Mouse (Mus musculus): ENCODE results near the gene Xndc1. TPM values are rescaled to one million over a fixed set of nuclear protein-coding genes. Genes with fewer than 3 reads are reported as not detected.

Xndc1 gene
- polyA plus RNA-seq, 1 experiment from 2014 or later: 21.6 TPM

GRCm38 (mm10) chr7:102099760-102100661 lies 34.7 kb downstream of the Xndc1 start:
- Histone ChIP-seq H3K36me3 (ENCODE audit: control insufficient read depth, insufficient read depth) (no peaks in the 10 kb centered on the region), H3K27me3 (ENCODE audit: control insufficient read depth, insufficient read depth, low read length) (no peaks in the 10 kb centered on the region), H3K27ac (ENCODE audit: low read length) (0 out of 2 replicates have a peak overlapping the region, but pooled peaks have one; percentile 25), H3K4me3 (ENCODE audit: low read length) (peak overlapping the region; percentile 30), H3K4me1 (ENCODE audit: control insufficient read depth, insufficient read depth, low read length) (peaks cover 17% of the 10 kb centered on the region), H3K9me3 (replicated peaks; ENCODE audit: control insufficient read depth, low read length) (no peaks in the 10 kb centered on the region), H3K4me2 (ENCODE audit: low read depth, low read length) (peak overlapping the region; percentile 60), H3K9ac (ENCODE audit: low read length) (peak overlapping the region; percentile 11)
- peak; percentile 55 for ATAC-seq (replicated peaks; ENCODE audit: extremely low read depth, insufficient read depth, low FRiP score)
- 6% methylated on average over 30 of the region's 30 CpGs for WGBS

- H3K27me3 ChIP-seq (ENCODE audit: control insufficient read depth, insufficient read depth, low read length): no peaks in the 10 kb centered on the region
- H3K9me3 ChIP-seq (replicated peaks; ENCODE audit: control insufficient read depth, low read length): no peaks in the 10 kb centered on the region
- peaks cover 17% of the 10 kb centered on the region for H3K4me1 ChIP-seq (ENCODE audit: control insufficient read depth, insufficient read depth, low read length)
- no peak overlapping the region for H3K4me2 ChIP-seq (ENCODE audit: low read depth, low read length)
- 0 out of 2 replicates have a peak overlapping the region, but pooled peaks have one; percentile 25 for H3K27ac ChIP-seq (ENCODE audit: low read length)
- peak overlapping the region; percentile 21; the same call in 1 of the 2 replicates for H3K9ac ChIP-seq (ENCODE audit: low read length)
- WGBS: 69% methylated on average over 5 of the region's 5 CpGs
- no peak overlapping the region for H3K4me3 ChIP-seq (ENCODE audit: low read length)
- no peak for ATAC-seq (replicated peaks; ENCODE audit: extremely low read depth, insufficient read depth, low FRiP score)
- H3K36me3 ChIP-seq (ENCODE audit: control insufficient read depth, insufficient read depth): no peaks in the 10 kb centered on the region
These were observed 35.6 kb downstream of the Xndc1 start for GRCm38 (mm10) chr7:102100868-102101267.

DNA sequence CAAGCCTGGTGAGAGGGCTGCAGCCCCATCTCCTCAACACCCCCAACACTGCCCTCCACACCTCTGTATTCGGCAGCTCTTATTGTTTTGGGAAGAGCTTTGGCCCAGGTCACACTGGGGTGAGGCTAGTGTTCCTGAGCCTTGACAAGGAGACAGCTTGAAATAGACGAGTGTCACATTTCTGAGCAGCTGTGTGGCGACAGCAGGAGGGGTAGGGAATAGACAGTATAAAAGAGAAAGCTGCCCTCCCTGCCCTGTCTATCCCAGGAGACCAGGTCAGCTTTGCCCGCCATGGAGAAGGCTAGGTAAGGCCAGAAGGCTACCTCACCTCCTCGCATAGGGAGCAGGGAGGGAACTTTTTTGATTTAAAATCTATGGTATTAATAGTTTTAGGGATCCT lies 36.2 kb downstream of the Xndc1 start, which contains the start of gene Art1:
Gene Art1 (plus strand): TSS at position 257 of the 400 bp plus-strand sequence.
- Histone ChIP-seq H3K9ac (ENCODE audit: low read length) (peak within 1 kb of the TSS; percentile 21; the same call in 1 of the 2 replicates), H3K36me3 (ENCODE audit: control insufficient read depth, insufficient read depth) (no peaks in the 10 kb centered on the region), H3K4me1 (ENCODE audit: control insufficient read depth, insufficient read depth, low read length) (peaks cover 17% of the 10 kb centered on the region), H3K27ac (ENCODE audit: low read length) (0 out of 2 replicates have a peak within 1 kb of the TSS, but pooled peaks have one; percentile 25), H3K4me3 (ENCODE audit: low read length) (no peak within 1 kb of the TSS), H3K4me2 (ENCODE audit: low read depth, low read length) (peak within 1 kb of the TSS; percentile 60), H3K9me3 (replicated peaks; ENCODE audit: control insufficient read depth, low read length) (no peaks in the 10 kb centered on the region), H3K27me3 (ENCODE audit: control insufficient read depth, insufficient read depth, low read length) (no peaks in the 10 kb centered on the region)
- WGBS: 52% methylated on average over 5 of the region's 5 CpGs
- no peak for ATAC-seq (replicated peaks; ENCODE audit: extremely low read depth, insufficient read depth, low FRiP score)

GRCm38 (mm10) chr7:102102241-102102640 lies 36.9 kb downstream of the Xndc1 start:
- H3K27me3 ChIP-seq (ENCODE audit: control insufficient read depth, insufficient read depth, low read length): no peaks in the 10 kb centered on the region
- H3K4me3 ChIP-seq (ENCODE audit: low read length): no peak overlapping the region
- no peak overlapping the region for H3K4me2 ChIP-seq (ENCODE audit: low read depth, low read length)
- no peak overlapping the region for H3K9ac ChIP-seq (ENCODE audit: low read length)
- no peaks in the 10 kb centered on the region for H3K36me3 ChIP-seq (ENCODE audit: control insufficient read depth, insufficient read depth)
- H3K27ac ChIP-seq (ENCODE audit: low read length): no peak overlapping the region
- WGBS: 50% methylated on average over 8 of the region's 8 CpGs
- ATAC-seq (replicated peaks; ENCODE audit: extremely low read depth, insufficient read depth, low FRiP score): no peak
- no peaks in the 10 kb centered on the region for H3K9me3 ChIP-seq (replicated peaks; ENCODE audit: control insufficient read depth, low read length)
- peaks cover 22% of the 10 kb centered on the region for H3K4me1 ChIP-seq (ENCODE audit: control insufficient read depth, insufficient read depth, low read length)

DNA sequence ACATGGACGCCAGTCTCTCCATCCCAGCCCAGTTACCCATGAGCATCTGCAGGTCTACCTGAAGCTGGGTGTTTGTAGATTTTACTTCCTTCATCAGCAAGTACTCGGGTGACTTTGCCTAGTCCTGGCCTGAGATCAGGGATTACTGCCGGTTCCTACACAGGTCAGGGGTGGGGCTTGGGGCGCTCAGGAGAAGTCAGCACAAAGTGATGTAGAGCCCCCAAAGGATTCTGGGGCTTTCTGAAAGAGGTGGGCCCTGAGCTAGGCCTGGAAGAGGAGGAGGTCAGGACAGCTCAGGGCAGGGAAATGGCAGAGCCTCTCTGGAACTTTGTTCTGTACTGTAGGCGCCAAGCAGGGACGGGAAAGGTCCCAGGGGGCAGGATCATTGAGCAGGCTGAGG lies 37.4 kb downstream of the Xndc1 start:
- H3K9ac ChIP-seq (ENCODE audit: low read length): no peak overlapping the region
- H3K36me3 ChIP-seq (ENCODE audit: control insufficient read depth, insufficient read depth): no peaks in the 10 kb centered on the region
- H3K4me3 ChIP-seq (ENCODE audit: low read length): no peak overlapping the region
- no peak for ATAC-seq (replicated peaks; ENCODE audit: extremely low read depth, insufficient read depth, low FRiP score)
- H3K9me3 ChIP-seq (replicated peaks; ENCODE audit: control insufficient read depth, low read length): no peaks in the 10 kb centered on the region
- WGBS: 51% methylated on average over 6 of the region's 6 CpGs
- no peak overlapping the region for H3K4me2 ChIP-seq (ENCODE audit: low read depth, low read length)
- peaks cover 22% of the 10 kb centered on the region for H3K4me1 ChIP-seq (ENCODE audit: control insufficient read depth, insufficient read depth, low read length)
- H3K27me3 ChIP-seq (ENCODE audit: control insufficient read depth, insufficient read depth, low read length): no peaks in the 10 kb centered on the region
- H3K27ac ChIP-seq (ENCODE audit: low read length): no peak overlapping the region

- H3K9me3 ChIP-seq (replicated peaks; ENCODE audit: control insufficient read depth, low read length): no peaks in the 10 kb centered on the region
- no peak for ATAC-seq (replicated peaks; ENCODE audit: extremely low read depth, insufficient read depth, low FRiP score)
- no peak overlapping the region for H3K27ac ChIP-seq (ENCODE audit: low read length)
- peaks cover 22% of the 10 kb centered on the region for H3K4me1 ChIP-seq (ENCODE audit: control insufficient read depth, insufficient read depth, low read length)
- no peak overlapping the region for H3K4me2 ChIP-seq (ENCODE audit: low read depth, low read length)
- no peaks in the 10 kb centered on the region for H3K27me3 ChIP-seq (ENCODE audit: control insufficient read depth, insufficient read depth, low read length)
- no peak overlapping the region for H3K9ac ChIP-seq (ENCODE audit: low read length)
- no peak overlapping the region for H3K4me3 ChIP-seq (ENCODE audit: low read length)
- WGBS: 58% methylated on average over 2 of the region's 2 CpGs
- no peaks in the 10 kb centered on the region for H3K36me3 ChIP-seq (ENCODE audit: control insufficient read depth, insufficient read depth)
These were observed 38.2 kb downstream of the Xndc1 start for GRCm38 (mm10) chr7:102103555-102103954.

GRCm38 (mm10) chr7:102104126-102104525 lies 38.8 kb downstream of the Xndc1 start:
- Histone ChIP-seq H3K4me3 (ENCODE audit: low read length) (no peak overlapping the region), H3K27ac (ENCODE audit: low read length) (no peak overlapping the region), H3K9me3 (replicated peaks; ENCODE audit: control insufficient read depth, low read length) (no peaks in the 10 kb centered on the region), H3K36me3 (ENCODE audit: control insufficient read depth, insufficient read depth) (no peaks in the 10 kb centered on the region), H3K27me3 (ENCODE audit: control insufficient read depth, insufficient read depth, low read length) (no peaks in the 10 kb centered on the region), H3K4me1 (ENCODE audit: control insufficient read depth, insufficient read depth, low read length) (peaks cover 22% of the 10 kb centered on the region), H3K4me2 (ENCODE audit: low read depth, low read length) (no peak overlapping the region), H3K9ac (ENCODE audit: low read length) (no peak overlapping the region)
- ATAC-seq (replicated peaks; ENCODE audit: extremely low read depth, insufficient read depth, low FRiP score): no peak
- 57% methylated on average over 5 of the region's 5 CpGs for WGBS

DNA sequence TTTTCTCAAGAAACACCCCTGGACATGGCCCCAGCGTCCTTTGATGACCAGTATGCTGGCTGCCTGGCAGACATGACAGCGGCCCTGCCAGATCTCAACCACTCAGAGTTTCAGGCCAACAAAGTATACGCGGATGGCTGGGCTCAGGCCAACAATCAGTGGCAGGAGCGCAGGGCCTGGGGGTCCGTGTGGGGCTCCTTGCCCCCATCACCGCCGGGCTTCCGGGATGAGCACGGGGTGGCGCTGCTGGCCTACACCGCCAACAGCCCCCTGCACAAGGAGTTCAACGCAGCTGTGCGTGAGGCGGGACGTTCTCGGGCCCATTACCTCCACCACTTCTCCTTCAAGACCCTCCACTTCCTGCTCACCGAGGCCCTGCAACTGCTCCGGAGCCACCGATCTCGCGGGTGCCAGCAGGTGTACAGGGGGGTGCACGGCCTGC lies 41.4 kb downstream of the Xndc1 start:
- Histone ChIP-seq H3K27me3 (ENCODE audit: control insufficient read depth, insufficient read depth, low read length) (no peaks in the 10 kb centered on the region), H3K4me2 (ENCODE audit: low read depth, low read length) (peak overlapping the region; percentile 70), H3K4me3 (ENCODE audit: low read length) (peak overlapping the region; percentile 44), H3K9me3 (replicated peaks; ENCODE audit: control insufficient read depth, low read length) (no peaks in the 10 kb centered on the region), H3K4me1 (ENCODE audit: control insufficient read depth, insufficient read depth, low read length) (peaks cover 5% of the 10 kb centered on the region; the same call in 1 of the 2 replicates), H3K36me3 (ENCODE audit: control insufficient read depth, insufficient read depth) (no peaks in the 10 kb centered on the region), H3K9ac (ENCODE audit: low read length) (peak overlapping the region; percentile 70), H3K27ac (ENCODE audit: low read length) (no peak overlapping the region)
- 9% methylated on average over 23 of the region's 23 CpGs for WGBS
- peak; percentile 43 for ATAC-seq (replicated peaks; ENCODE audit: extremely low read depth, insufficient read depth, low FRiP score)

DNA sequence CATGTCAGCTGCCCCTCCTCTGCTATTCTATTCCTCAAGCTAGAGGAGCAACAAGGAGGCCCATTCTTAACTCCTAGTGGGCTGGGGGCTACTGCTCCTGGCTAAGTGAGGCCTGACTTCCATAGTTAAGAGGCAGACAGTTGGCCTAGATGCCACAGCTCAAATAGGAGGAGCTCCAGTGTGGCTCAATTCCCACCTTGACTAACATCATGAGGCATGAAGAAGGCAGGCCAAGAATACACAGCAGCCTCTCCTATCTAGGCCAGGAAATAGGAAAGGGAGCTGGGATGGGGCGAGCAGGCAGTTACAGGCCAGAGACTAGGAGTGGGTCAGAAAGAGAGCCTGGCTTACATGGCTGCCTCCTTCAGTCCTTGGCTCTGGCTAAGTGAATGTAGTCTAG lies 42.9 kb downstream of the Xndc1 start:
- Histone ChIP-seq H3K4me1 (ENCODE audit: control insufficient read depth, insufficient read depth, low read length) (peaks cover 5% of the 10 kb centered on the region; the same call in 1 of the 2 replicates), H3K27ac (ENCODE audit: low read length) (no peak overlapping the region), H3K4me2 (ENCODE audit: low read depth, low read length) (no peak overlapping the region), H3K9ac (ENCODE audit: low read length) (no peak overlapping the region), H3K36me3 (ENCODE audit: control insufficient read depth, insufficient read depth) (no peaks in the 10 kb centered on the region), H3K4me3 (ENCODE audit: low read length) (no peak overlapping the region), H3K9me3 (replicated peaks; ENCODE audit: control insufficient read depth, low read length) (no peaks in the 10 kb centered on the region), H3K27me3 (ENCODE audit: control insufficient read depth, insufficient read depth, low read length) (no peaks in the 10 kb centered on the region)
- ATAC-seq (replicated peaks; ENCODE audit: extremely low read depth, insufficient read depth, low FRiP score): no peak
- WGBS: 64% methylated on average over 1 of the region's 1 CpGs

All from heart, embryonic 16.5 days (tissue).